Mouse (Mus musculus): Measurements from ENCODE around the gene Gabbr2.

GRCm38 (mm10) chr4:46635702-46636430 is 355.8 kb downstream of the Gabbr2 start:
- TF ChIP-seq GATA1 (IDR thresholded peaks at IDR 0.05; ENCODE audit: low read length) (no peak), TAL1 (IDR thresholded peaks at IDR 0.05; ENCODE audit: low read length) (no peak)

All from erythroblast, embryonic 14.5 days (primary cell).